Mouse (Mus musculus) macrophage (primary cell): ENCODE measurements around the gene 2210010C04Rik. TPM values are rescaled to one million over a fixed set of nuclear protein-coding genes. Genes with fewer than 3 reads are reported as not detected.
"Not testable (repeated sequence)": the region's sequence is repeated elsewhere in the genome, so short reads cannot be mapped to it uniquely, and the experiment has no call there.

ENCODE experiments used
- H3K27ac ChIP-seq: fragments of 350-480 bp; formaldehyde crosslinking; 2 replicates; pipeline ENCODE4 v1.9.0; 2021
- H3K36me3 ChIP-seq: fragments of 350-480 bp; formaldehyde crosslinking; 2 replicates; pipeline ENCODE4 v1.9.0; 2021; ENCODE audit errors: inconsistent target
- H3K4me3 ChIP-seq: fragments of 350-480 bp; formaldehyde crosslinking; 2 replicates; pipeline ENCODE4 v1.9.0; 2021; ENCODE audit errors: inconsistent target
- H3K79me2 ChIP-seq: fragments of 350-480 bp; formaldehyde crosslinking; 2 replicates; pipeline ENCODE4 v1.9.0; 2021; ENCODE audit errors: inconsistent target
- WGBS: methylation state at CpG from one replicate; pipeline ENCODE4 v1.1.7; 2026; ENCODE audit warnings: inconsistent platforms; ENCODE audit not compliant: missing documents; 5-methylcytosine and 5-hydroxymethylcytosine counted together
- polyA plus RNA-seq: library from polyadenylated mRNA; stranded (reverse); fragments of 250-400 nt; gene quantifications from 3 replicates; pipeline ENCODE4 v1.2.4, GENCODE M21; 2018; ENCODE audit warnings: inconsistent platforms

The 2210010C04Rik gene
- polyA plus RNA-seq, 1 experiment from 2014 or later: not detected

DNA sequence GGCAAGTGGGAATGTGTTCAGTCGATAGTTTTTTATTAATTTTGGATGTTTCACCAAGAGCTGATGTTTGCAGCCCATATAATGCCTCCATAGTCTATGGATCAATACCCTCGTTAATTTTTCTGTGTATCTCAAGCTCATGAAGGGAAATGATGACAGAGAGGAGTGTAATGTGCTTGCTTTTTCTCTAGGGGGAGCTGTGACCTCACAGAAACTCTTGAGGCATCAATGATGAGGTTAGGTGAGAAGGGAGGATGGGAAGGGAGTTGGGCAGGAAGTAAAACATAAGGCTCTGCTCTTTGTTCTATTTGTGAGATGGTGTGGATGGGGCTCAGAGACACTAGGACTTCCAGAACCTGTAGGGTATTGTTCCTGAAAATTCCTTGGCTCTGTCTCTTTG is 11.2 kb upstream of the 2210010C04Rik start:
- no peak overlapping the region for H3K27ac ChIP-seq

DNA sequence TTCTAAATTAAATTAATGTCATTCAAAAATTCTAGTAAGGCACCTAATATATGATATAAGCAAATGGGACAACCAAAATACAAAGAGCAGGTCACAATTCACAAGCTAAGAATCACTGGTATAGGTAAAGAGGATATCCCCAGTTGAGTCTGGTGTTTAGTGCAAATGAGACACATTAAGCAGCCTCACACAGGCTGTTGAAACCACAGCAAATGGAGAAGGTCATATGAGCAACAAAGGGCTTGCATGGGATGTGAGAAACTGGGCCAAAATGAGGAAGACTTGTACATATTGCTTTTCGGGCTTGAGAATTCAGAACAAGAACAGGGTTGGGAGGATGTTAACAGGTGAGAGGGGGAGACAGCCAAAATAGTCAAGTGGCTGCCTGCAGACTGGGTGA is 9.4 kb upstream of the 2210010C04Rik start:
- Histone ChIP-seq H3K27ac (no peak overlapping the region), H3K36me3 (no peaks in the 10 kb centered on the region), H3K79me2 (no peaks in the 10 kb centered on the region), H3K4me3 (no peak overlapping the region)
- 14% methylated on average over 1 of the region's 1 CpGs for WGBS

More for the DNA sequence above, 11.2 kb upstream of the 2210010C04Rik start:
- Histone ChIP-seq H3K79me2 (no peaks in the 10 kb centered on the region), H3K4me3 (no peak overlapping the region), H3K36me3 (no peaks in the 10 kb centered on the region)
- 55% methylated on average over 2 of the region's 2 CpGs for WGBS

DNA sequence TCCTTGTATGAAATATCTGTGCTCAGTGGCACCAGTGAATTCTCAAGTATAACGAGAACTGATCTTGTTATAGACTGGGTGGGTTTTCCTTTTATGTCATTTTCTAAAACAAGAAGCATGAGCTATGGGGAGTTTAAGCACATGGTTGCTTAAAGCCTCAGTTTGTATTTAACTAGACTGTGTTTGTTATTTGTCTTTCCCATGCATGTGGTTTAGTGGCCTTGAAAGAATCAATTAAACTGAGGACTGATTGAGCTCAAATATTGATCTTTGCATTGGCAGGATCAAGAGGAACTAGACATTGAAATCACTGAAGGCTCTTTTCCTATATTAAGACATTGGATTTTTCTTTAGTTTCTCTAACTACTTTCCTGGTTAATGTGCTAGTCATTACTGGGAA is 9.0 kb upstream of the 2210010C04Rik start:
- no peaks in the 10 kb centered on the region for H3K36me3 ChIP-seq
- WGBS: 100% methylated on average over 1 of the region's 1 CpGs
- H3K27ac ChIP-seq: no peak overlapping the region
- no peak overlapping the region for H3K4me3 ChIP-seq
- no peaks in the 10 kb centered on the region for H3K79me2 ChIP-seq

DNA sequence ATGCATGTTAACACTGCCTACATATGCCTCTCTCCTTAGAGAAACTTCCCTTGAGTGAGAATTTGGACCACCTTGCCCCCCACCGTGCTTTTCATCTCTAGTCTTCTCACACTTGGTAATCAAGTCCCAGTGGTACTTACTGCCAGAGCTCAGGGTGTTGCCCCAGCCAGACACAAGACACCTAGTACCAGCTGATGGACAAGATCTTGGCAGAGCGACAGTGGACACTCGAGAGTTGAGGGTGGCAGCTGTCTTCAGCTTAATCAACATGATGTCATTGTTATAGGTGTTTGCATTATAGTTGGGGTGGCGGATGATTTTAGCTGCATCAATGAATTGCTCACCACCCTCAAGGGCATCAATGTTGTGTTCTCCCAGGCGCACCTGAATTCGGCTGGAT is 2.5 kb downstream of the 2210010C04Rik start:
- 94% methylated on average over 6 of the region's 6 CpGs for WGBS
- Histone ChIP-seq H3K36me3 (no peaks in the 10 kb centered on the region), H3K4me3 (no peak overlapping the region), H3K27ac (no peak overlapping the region), H3K79me2 (no peaks in the 10 kb centered on the region)

DNA sequence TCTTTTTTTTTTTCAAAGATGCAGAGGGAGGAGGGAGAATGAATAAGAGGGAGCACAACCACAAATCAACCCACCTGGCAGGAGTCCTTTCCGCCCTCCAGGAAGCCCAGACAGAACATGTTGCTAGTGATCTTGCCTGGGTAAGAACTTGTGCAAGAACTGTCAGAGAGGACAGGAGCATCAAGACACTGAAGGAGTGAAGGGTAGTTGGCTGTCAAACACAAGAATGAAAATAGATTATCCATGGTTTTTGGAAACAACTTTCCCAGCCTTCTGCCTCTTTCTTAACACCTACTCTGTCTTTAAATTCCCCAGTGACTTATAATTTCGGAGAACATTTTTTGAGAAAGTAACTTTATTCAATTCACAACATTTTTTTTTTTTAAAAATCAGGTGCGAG is 3.1 kb downstream of the 2210010C04Rik start:
- Histone ChIP-seq H3K4me3 (no peak overlapping the region), H3K27ac (no peak overlapping the region), H3K36me3 (no peaks in the 10 kb centered on the region), H3K79me2 (no peaks in the 10 kb centered on the region)
- 89% methylated on average over 3 of the region's 3 CpGs for WGBS

DNA sequence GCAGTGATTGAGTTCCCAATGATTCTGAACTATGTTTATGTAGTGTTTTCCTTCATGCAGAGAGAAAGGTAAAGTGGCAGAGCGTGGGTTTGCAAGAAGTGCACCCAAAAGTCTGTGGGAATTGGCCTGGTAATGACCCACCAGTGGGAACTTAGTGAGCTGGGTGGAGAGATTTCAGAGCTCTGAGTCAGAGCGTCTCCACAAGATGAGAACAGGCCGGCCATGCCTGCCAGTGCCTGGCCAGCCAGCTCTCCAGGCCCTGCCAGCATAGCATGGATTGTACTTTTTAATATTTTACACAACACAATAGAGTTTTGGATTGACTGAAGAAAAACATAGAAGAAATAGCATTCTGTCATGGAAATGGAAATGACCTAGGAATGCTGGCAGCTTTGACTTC is 4.5 kb downstream of the 2210010C04Rik start:
- H3K27ac ChIP-seq: no peak overlapping the region
- no peak overlapping the region for H3K4me3 ChIP-seq
- H3K79me2 ChIP-seq: no peaks in the 10 kb centered on the region
- 91% methylated on average over 3 of the region's 3 CpGs for WGBS
- H3K36me3 ChIP-seq: no peaks in the 10 kb centered on the region

DNA sequence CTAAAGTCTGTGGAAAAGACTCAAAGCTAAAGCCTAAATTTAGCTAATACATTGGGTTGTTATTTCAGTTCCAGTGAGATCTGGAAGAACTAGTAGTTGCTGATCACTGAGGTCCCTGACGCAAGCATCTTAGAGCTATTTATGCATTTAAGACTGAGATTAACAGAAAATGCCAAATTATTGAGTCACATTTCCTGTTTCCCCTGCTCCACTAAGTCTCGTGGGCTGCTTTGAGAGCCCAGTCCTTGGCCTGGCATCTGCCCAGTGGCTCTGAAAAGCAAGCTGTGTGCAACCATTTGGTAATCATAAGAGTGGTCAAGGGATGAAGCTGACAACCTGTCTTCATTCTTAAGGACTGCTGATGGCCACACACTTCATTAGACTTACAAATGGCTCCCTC is 8.3 kb downstream of the 2210010C04Rik start:
- WGBS: 0% methylated on average over 2 of the region's 2 CpGs
- Histone ChIP-seq H3K27ac (peak overlapping the region; percentile 66), H3K79me2 (no peaks in the 10 kb centered on the region), H3K4me3 (no peak overlapping the region), H3K36me3 (no peaks in the 10 kb centered on the region)

DNA sequence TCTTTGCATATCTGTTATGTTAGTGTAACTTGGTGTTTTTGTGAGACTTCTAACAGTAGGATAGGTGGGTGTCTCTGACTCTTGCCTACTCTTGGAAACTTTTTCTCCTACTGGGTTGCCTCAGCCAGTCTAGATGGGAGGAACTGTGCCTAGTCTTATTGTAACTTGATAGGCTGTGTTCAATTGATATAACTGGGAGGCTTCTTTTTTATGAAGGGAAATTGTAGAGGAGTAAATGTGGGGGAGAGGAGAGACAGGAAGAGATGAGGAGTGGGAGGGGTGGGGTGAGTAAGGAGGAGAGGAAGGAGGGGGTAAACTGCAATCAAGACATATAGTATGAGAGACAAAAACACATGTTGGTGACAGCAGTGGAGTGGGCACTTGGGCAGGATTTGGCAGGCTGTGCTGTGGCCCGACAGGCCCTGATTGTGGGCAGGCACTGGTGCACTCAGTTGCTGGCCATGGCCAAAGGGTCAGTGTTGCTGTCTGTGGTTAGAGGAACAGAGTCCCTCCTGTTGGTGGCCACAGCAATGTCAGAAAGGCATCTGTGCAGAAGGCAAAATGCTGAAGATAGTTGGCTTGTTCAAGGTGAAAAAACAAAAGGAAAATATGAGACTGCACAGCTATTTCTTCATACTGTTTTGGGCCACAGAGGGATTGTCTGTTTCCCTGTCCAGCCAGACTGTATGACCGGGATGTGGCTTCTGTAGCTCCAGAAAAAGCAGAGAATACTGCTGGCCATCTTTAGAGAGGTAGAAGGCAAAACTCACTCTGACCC is 9.2 kb downstream of the 2210010C04Rik start:
- Histone ChIP-seq H3K4me3 (no peak overlapping the region), H3K27ac (peak overlapping the region; percentile 66), H3K79me2 (no peaks in the 10 kb centered on the region), H3K36me3 (no peaks in the 10 kb centered on the region)
- 68% methylated on average over 2 of the region's 2 CpGs for WGBS

DNA sequence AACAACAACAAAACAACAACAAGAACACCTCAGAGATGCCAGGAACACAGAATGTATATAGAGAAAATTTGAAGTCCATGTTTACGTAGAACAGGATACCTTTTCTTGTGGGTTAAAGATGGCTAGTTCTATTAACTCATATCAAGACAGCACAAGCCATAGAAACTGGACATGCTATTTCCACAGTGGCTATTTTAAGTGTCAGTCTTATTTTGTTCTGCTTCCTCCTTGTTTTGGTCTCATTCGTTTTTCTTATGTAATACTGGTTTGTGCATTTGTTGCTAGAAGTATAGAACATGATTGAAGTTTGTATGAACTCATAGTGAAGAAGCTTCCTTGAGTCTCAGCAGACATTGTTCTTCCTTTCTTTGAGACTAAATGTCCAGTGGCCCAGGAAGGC is 16.2 kb downstream of the 2210010C04Rik start:
- H3K27ac ChIP-seq: peak overlapping the region; percentile 4; the same call in 1 of the 2 replicates
- 34% methylated on average over 2 of the region's 2 CpGs for WGBS
- H3K4me3 ChIP-seq: no peak overlapping the region
- H3K79me2 ChIP-seq: no peaks in the 10 kb centered on the region
- no peaks in the 10 kb centered on the region for H3K36me3 ChIP-seq

DNA sequence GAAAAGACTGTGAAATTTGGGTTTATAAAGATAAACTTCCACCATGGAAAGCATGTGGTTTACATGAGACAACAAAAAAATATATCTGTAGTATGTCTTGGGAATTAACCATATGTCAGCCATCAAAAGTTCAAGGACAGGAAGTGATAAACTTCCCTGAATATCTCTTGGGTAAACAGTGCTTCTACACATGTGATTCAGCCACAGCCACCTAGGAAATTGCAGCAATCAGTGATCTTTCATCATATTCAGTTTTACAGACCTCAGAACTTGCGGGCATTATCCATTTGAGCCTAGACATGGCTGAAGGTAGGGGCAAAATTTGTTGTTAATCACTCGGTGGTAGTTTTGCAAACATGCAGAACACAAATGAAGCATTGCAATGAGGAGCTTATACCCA is 16.7 kb downstream of the 2210010C04Rik start:
- no peaks in the 10 kb centered on the region for H3K79me2 ChIP-seq
- H3K27ac ChIP-seq: no peak overlapping the region
- H3K4me3 ChIP-seq: no peak overlapping the region
- H3K36me3 ChIP-seq: no peaks in the 10 kb centered on the region
- WGBS: 15% methylated on average over 2 of the region's 2 CpGs

DNA sequence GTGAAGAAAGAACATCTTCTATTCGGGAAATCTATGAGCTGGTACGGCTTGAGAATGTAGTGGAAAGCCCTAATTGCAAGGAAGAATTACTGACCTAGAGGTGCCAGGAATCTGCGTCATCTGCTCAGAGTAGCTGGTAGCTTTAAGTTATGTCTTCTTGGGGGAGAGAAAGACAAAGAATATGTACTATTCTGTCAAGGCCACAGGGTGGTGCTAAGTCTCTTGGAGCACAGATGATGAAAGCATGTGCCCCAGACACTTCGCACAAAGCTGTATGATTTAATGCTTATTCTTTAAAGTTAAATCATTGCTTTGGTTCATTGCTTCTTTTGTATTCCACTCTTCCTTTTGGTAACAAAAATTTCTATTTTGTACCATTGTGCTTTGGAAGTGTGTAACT is 20.2 kb downstream of the 2210010C04Rik start:
- 51% methylated on average over 4 of the region's 4 CpGs for WGBS
- Histone ChIP-seq H3K36me3 (no peaks in the 10 kb centered on the region), H3K27ac (no peak overlapping the region), H3K4me3 (no peak overlapping the region), H3K79me2 (no peaks in the 10 kb centered on the region)

DNA sequence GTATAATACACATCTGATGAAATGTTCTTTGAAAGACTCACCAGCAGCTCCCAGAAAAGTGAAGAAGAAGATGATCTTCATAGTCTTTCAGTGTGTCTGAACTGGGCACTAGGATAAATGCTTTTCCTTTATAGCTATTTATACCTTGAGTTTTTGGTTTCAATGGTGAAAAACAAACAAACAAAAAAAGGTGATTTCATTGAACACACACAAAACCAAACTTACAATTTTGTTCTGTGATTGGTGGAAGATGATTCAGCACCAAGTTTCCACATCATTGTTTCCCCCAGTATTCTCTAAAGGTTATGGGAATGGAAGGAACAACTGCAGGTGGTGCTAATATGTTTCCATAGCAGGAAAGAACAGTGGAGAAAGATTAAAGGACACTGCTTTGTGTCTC is 35.9 kb downstream of the 2210010C04Rik start, which contains the start of gene Gm2663:
Gene Gm2663, minus strand, starts transcription at position 101 of the 400 bp plus-strand sequence.
- not testable (repeated sequence) for H3K4me3 ChIP-seq, H3K36me3 ChIP-seq, H3K79me2 ChIP-seq

More for the DNA sequence above, 35.9 kb downstream of the 2210010C04Rik start, which contains the start of gene Gm2663:
- H3K27ac ChIP-seq: not testable (repeated sequence)

Other genes starting within 250 kb of the 2210010C04Rik start
- gene Moxd2, start 148.0 kb downstream of the 2210010C04Rik start, polyA plus RNA-seq: not detected in 3 replicates
- gene Prss58, start 135.1 kb downstream of the 2210010C04Rik start, polyA plus RNA-seq: not detected in 3 replicates
- gene 1700074P13Rik, start 95.0 kb downstream of the 2210010C04Rik start, polyA plus RNA-seq: not detected in 3 replicates
- gene Gm4744, start 83.6 kb downstream of the 2210010C04Rik start, polyA plus RNA-seq: not detected in 3 replicates
- not detected in 3 replicates for gene 1810009J06Rik, start 70.8 kb downstream of the 2210010C04Rik start, polyA plus RNA-seq
- not detected in 3 replicates for gene Gm2663, start 36.0 kb downstream of the 2210010C04Rik start, polyA plus RNA-seq